Mouse (Mus musculus) CH12.LX (cell line): Measurements from ENCODE around the gene Dusp23. TPM values are rescaled to one million over a fixed set of nuclear protein-coding genes. Genes with fewer than 3 reads are reported as not detected.

Experiments
- DNase-seq: peaks from one replicate; pipeline ENCODE4 v3.0.0-alpha.2; 2013; ENCODE audit errors: extremely low read depth
- H3K27ac ChIP-seq: 2 replicates; pipeline ENCODE4 v1.5.1; 2012; ENCODE audit warnings: low read depth, mild to moderate bottlenecking, control low read depth, moderate library complexity; ENCODE audit not compliant: insufficient read depth
- H3K27me3 ChIP-seq: replicated peaks from 2 replicates; pipeline ENCODE3; 2012; ENCODE audit warnings: inconsistent platforms
- H3K36me3 ChIP-seq, 2 experiments: replicated peaks in 1 of 2; 2 replicates each; pipeline versions ENCODE3 to v1.6.1; 2012; ENCODE audit warnings: inconsistent platforms in 1 of 2, low read length in 1 of 2, mild to moderate bottlenecking in 1 of 2, mixed read lengths in 1 of 2, moderate library complexity in 1 of 2; ENCODE audit not compliant: control insufficient read depth in 1 of 2, insufficient read depth in 1 of 2
- H3K4me1 ChIP-seq, 2 experiments: 2 replicates each; pipeline ENCODE4 v1.6.1; 2012; ENCODE audit warnings: inconsistent platforms in 1 of 2, moderate library complexity in 1 of 2; ENCODE audit not compliant: insufficient read depth in 2 of 2, control insufficient read depth in 1 of 2
- H3K4me2 ChIP-seq: 2 replicates; pipeline ENCODE4 v1.6.1; 2012; ENCODE audit warnings: low read depth, mild to moderate bottlenecking, control low read depth; ENCODE audit not compliant: poor library complexity, insufficient read depth, severe bottlenecking
- H3K4me3 ChIP-seq, 3 experiments: fragments of 150-350 bp in 1 of 3; sonication (generic) in 1 of 3; replicated peaks in 1 of 3; 2 replicates each; pipeline versions ENCODE3 to v1.5.1; 2011 to 2012; ENCODE audit warnings: low read depth in 2 of 3, low read length in 2 of 3, mild to moderate bottlenecking in 2 of 3, moderate library complexity in 2 of 3, control low read depth in 1 of 3, improper control_type of control experiment in 1 of 3, inconsistent platforms in 1 of 3, mixed read lengths in 1 of 3; ENCODE audit not compliant: poor library complexity in 1 of 3
- H3K79me2 ChIP-seq: replicated peaks from 2 replicates; pipeline ENCODE4 v1.6.1; 2012; ENCODE audit warnings: mild to moderate bottlenecking, moderate library complexity; ENCODE audit not compliant: control insufficient read depth, poor library complexity, insufficient read depth, severe bottlenecking; ENCODE audit errors: extremely low read depth
- H3K9ac ChIP-seq: 2 replicates; pipeline ENCODE4 v1.6.1; 2012; ENCODE audit warnings: low read depth, mild to moderate bottlenecking, control low read depth, moderate library complexity; ENCODE audit not compliant: insufficient read depth
- H3K9me3 ChIP-seq: replicated peaks from 2 replicates; pipeline ENCODE3; 2012; ENCODE audit warnings: low read length, inconsistent platforms, mixed read lengths
- BHLHE40 ChIP-seq: IDR thresholded peaks from 2 replicates; pipeline ENCODE4 v1.6.1; 2011; ENCODE audit warnings: mild to moderate bottlenecking, low read depth, low read length, improper control_type of control experiment
- CTCF ChIP-seq, 2 experiments: IDR thresholded peaks in 1 of 2; conservative IDR thresholded peaks in 1 of 2; 2 replicates each; pipeline ENCODE4 v1.5.1; 2011 to 2012; ENCODE audit warnings: low read depth in 2 of 2, low read length in 2 of 2, improper control_type of control experiment in 1 of 2, inconsistent platforms in 1 of 2, mild to moderate bottlenecking in 1 of 2, moderate library complexity in 1 of 2
- E2F4 ChIP-seq: IDR thresholded peaks from 2 replicates; pipeline ENCODE4 v1.6.1; 2011; ENCODE audit warnings: low read depth, low read length, improper control_type of control experiment; ENCODE audit not compliant: insufficient replicate concordance
- EP300 ChIP-seq: IDR thresholded peaks from 2 replicates; pipeline ENCODE4 v1.6.1; 2011; ENCODE audit warnings: low read length, improper control_type of control experiment
- IRF4 ChIP-seq: IDR thresholded peaks from 2 replicates; pipeline ENCODE4 v1.6.1; 2014; ENCODE audit warnings: low read depth, mild to moderate bottlenecking, inconsistent platforms, low read length, improper control_type of control experiment
- JUN ChIP-seq: IDR thresholded peaks from 2 replicates; pipeline ENCODE4 v1.6.1; 2011; ENCODE audit warnings: low read depth, mild to moderate bottlenecking, low read length, improper control_type of control experiment, moderate library complexity; ENCODE audit not compliant: insufficient read depth
- JUND ChIP-seq: conservative IDR thresholded peaks from 2 replicates; pipeline ENCODE4 v1.6.1; 2011; ENCODE audit warnings: low read depth, low read length, improper control_type of control experiment
- KAT2A ChIP-seq: IDR thresholded peaks from 2 replicates; pipeline ENCODE4 v1.6.1; 2012; ENCODE audit warnings: low read length, improper control_type of control experiment, inconsistent platforms; ENCODE audit not compliant: insufficient replicate concordance
- MAX ChIP-seq: IDR thresholded peaks from 2 replicates; pipeline ENCODE4 v1.6.1; 2011; ENCODE audit warnings: low read length, improper control_type of control experiment
- MAZ ChIP-seq: IDR thresholded peaks from 2 replicates; pipeline ENCODE4 v1.6.1; 2012; ENCODE audit warnings: low read depth, mild to moderate bottlenecking, inconsistent platforms, low read length, improper control_type of control experiment, moderate library complexity
- MEF2A ChIP-seq: IDR thresholded peaks from 2 replicates; pipeline ENCODE4 v1.6.1; 2014; ENCODE audit warnings: low read depth, mild to moderate bottlenecking, inconsistent platforms, low read length, improper control_type of control experiment, borderline replicate concordance
- MYC ChIP-seq: IDR thresholded peaks from 2 replicates; pipeline ENCODE4 v1.6.1; 2011; ENCODE audit warnings: low read depth, mild to moderate bottlenecking, improper control_type of control experiment, low read length
- RAD21 ChIP-seq: IDR thresholded peaks from 2 replicates; pipeline ENCODE4 v1.6.1; 2011; ENCODE audit warnings: low read depth, mild to moderate bottlenecking, low read length, improper control_type of control experiment, moderate library complexity
- UBTF ChIP-seq: IDR thresholded peaks from 2 replicates; pipeline ENCODE4 v1.6.1; 2012; ENCODE audit warnings: low read depth, mild to moderate bottlenecking, inconsistent platforms, low read length, improper control_type of control experiment, moderate library complexity
- ZKSCAN1 ChIP-seq: IDR thresholded peaks from 2 replicates; pipeline ENCODE4 v1.6.1; 2012; ENCODE audit warnings: low read depth, inconsistent platforms, low read length, improper control_type of control experiment, borderline replicate concordance
- ZMIZ1 ChIP-seq: IDR thresholded peaks from 2 replicates; pipeline ENCODE4 v1.6.1; 2012; ENCODE audit warnings: low read depth, mild to moderate bottlenecking, inconsistent platforms, low read length, improper control_type of control experiment
- dilution Hi-C: fragments of 300-500 bp; cut with MboI; formaldehyde crosslinking; loops from 2 replicates; pipeline ENCODE4 v1.14.3; 2020; ENCODE audit warnings: low sequenced_read_pairs; ENCODE audit not compliant: extremely low pct_unique_long_range_greater_than_20kb, extremely low pct_ligation_motif_present
- in situ Hi-C: fragments of 300-500 bp; cut with MboI; formaldehyde crosslinking; loops from 3 replicates; pipeline ENCODE4 v1.14.3; 2019; ENCODE audit warnings: low sequenced_read_pairs, low pct_ligation_motif_present, low pct_unique_long_range_greater_than_20kb, mixed read lengths
- polyA plus RNA-seq: library from polyadenylated mRNA; unstranded; fragments of >175 nt; gene quantifications from 2 replicates; pipeline ENCODE4 v1.2.1, GENCODE M21; 2012; ENCODE audit warnings: low read depth; ENCODE audit not compliant: insufficient read length
- total RNA-seq, 2 experiments: library from RNA; depleted of rRNA; stranded (reverse); fragments of 300-350 nt in 1 of 2; fragments of >200 nt in 1 of 2; gene quantifications; 2 replicates each; pipeline ENCODE4 v1.2.3; 2012 to 2014

Gene Dusp23
- total and polyA plus RNA-seq, 3 experiments: 0.30 to 1.7 (median 0.85) TPM

- in situ Hi-C loops: no loop called here
- H3K9ac ChIP-seq: no peak overlapping the region
- no peak overlapping the region for H3K4me2 ChIP-seq
- H3K27ac ChIP-seq: no peak overlapping the region
- no peaks in the 10 kb centered on the region for H3K27me3 ChIP-seq
- no peak for TF ChIP-seq ZKSCAN1
- TF ChIP-seq BHLHE40: no peak
- no peaks in the 10 kb centered on the region for H3K36me3 ChIP-seq
- DNase-seq: no peak
- H3K4me1 ChIP-seq: peaks cover 0 to 4% of the 10 kb centered on the region in 2 experiments; a peak in 2 of 4 replicates
- H3K9me3 ChIP-seq: no peaks in the 10 kb centered on the region
- dilution Hi-C loops: no loop called here
- no peaks in the 10 kb centered on the region for H3K79me2 ChIP-seq
- no peak overlapping the region for H3K4me3 ChIP-seq
These were observed 34.8 kb upstream of the Dusp23 start for GRCm38 (mm10) chr1:172667597-172667996.

GRCm38 (mm10) chr1:172665457-172665856, 32.7 kb upstream of the Dusp23 start:
- no peaks in the 10 kb centered on the region for H3K27me3 ChIP-seq
- no peak overlapping the region for H3K9ac ChIP-seq
- no peaks in the 10 kb centered on the region for H3K4me1 ChIP-seq
- DNase-seq: no peak
- TF ChIP-seq MYC: no peak
- no peak for TF ChIP-seq JUND
- no peak for TF ChIP-seq UBTF
- TF ChIP-seq IRF4: no peak
- TF ChIP-seq KAT2A: no peak
- no peak for TF ChIP-seq MAX
- no peak for TF ChIP-seq MEF2A
- no peak for TF ChIP-seq RAD21
- no peak for TF ChIP-seq ZMIZ1
- no peak for TF ChIP-seq JUN
- TF ChIP-seq MAZ: no peak
- no peaks in the 10 kb centered on the region for H3K36me3 ChIP-seq
- H3K9me3 ChIP-seq: no peaks in the 10 kb centered on the region
- dilution Hi-C loops: no loop called here
- no peak overlapping the region for H3K4me2 ChIP-seq
- in situ Hi-C loops: no loop called here
- no peaks in the 10 kb centered on the region for H3K79me2 ChIP-seq
- H3K4me3 ChIP-seq: no peak overlapping the region
- no peak overlapping the region for H3K27ac ChIP-seq

GRCm38 (mm10) chr1:172659688-172660087, 26.9 kb upstream of the Dusp23 start:
- in situ Hi-C loops: no loop called here
- no peak overlapping the region for H3K4me3 ChIP-seq
- no peaks in the 10 kb centered on the region for H3K36me3 ChIP-seq
- TF ChIP-seq EP300 (no peak), E2F4 (no peak), UBTF (no peak), CTCF (conservative IDR thresholded peaks at IDR 0.05 in 1 of 2, IDR thresholded peaks at IDR 0.05 in 1 of 2; ENCODE audit: low read depth in 2 of 2, low read length in 2 of 2) (no peak), MEF2A (no peak)
- TF ChIP-seq, all 38 proteins: peak for 0
- Histone ChIP-seq H3K27ac (no peak overlapping the region), H3K4me2 (no peak overlapping the region), H3K4me1 (peaks cover 0 to 11% of the 10 kb centered on the region in 2 experiments; a peak in 3 of 4 replicates), H3K79me2 (no peaks in the 10 kb centered on the region), H3K9me3 (no peaks in the 10 kb centered on the region), H3K9ac (no peak overlapping the region), H3K27me3 (no peaks in the 10 kb centered on the region)
- dilution Hi-C loops: no loop called here
- no peak for DNase-seq
